Mouse (Mus musculus): ENCODE data around the gene Defb7.

Defb7 gene

DNA sequence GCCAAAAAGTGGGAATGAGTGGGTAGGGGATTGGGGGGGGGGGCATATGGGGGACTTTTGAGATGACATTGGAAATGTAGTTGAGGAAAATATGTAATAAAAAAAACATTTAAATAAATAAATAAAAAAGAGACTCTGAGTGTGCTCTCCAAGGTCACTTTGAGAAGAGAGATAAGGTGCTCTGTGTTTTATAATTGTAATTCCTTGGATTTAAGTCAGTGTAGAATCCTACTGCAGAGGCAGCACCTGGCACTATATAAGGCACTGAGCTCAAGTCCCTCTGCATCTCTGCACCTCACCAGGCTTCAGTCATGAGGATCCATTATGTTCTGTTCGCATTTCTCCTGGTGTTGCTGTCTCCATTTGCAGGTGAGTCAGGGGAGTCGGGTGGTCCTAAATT lies at the start of gene Defb7:
Gene Defb7 (plus strand): TSS at position 301 of the 400 bp plus-strand sequence.
- in situ Hi-C loops (cut with MboI; ENCODE audit: low sequenced_read_pairs), result no loop called here

- in situ Hi-C loops (cut with MboI; ENCODE audit: low sequenced_read_pairs), result no loop called here
Observed at GRCm38 (mm10) chr8:19446378-19446777, 48.5 kb upstream of the Defb7 start.

DNA sequence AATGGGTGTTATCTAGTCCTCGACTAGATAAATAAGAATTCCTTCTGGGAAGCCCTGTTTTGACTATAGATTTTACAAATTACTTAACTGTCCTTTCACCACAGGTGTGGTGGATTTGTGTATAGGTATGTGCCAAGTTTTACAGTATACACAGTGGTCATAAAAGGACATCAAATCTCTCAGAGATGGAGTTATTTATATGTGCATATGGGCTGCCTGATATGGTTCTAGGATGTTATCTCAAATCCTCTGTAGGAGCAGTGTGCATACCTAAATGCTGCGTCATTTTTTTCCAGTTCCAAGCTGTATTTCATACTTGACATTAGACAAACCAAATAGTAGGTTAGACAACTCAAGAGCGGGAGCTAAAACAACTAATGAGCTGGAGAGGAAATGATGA lies 33.5 kb upstream of the Defb7 start:
- in situ Hi-C loops (cut with MboI; ENCODE audit: low sequenced_read_pairs), result no loop called here

DNA sequence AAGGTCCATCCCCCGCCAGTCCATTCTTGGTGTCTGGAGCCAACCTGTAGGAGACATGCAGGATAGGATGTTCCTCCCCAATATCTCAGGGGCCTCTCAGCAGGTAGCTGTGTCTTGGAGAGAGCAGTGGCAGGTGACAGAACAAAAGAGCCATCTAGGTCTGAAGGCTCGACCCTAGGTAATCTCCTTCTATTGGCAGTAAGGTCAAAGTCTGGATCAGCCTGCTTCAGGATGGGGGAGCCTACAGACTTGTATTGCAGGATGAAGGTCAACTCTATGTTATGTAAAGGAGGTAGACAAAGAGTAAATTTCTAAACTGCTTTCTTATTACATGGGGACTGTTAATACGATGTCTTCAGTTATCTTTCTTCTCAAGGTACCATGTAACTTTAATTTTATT lies 25.9 kb upstream of the Defb7 start:
- in situ Hi-C loops (cut with MboI; ENCODE audit: low sequenced_read_pairs), result no loop called here

GRCm38 (mm10) chr8:19500524-19500923 lies 5.6 kb downstream of the Defb7 start:
- in situ Hi-C loops (cut with MboI; ENCODE audit: low sequenced_read_pairs), result no loop called here

DNA sequence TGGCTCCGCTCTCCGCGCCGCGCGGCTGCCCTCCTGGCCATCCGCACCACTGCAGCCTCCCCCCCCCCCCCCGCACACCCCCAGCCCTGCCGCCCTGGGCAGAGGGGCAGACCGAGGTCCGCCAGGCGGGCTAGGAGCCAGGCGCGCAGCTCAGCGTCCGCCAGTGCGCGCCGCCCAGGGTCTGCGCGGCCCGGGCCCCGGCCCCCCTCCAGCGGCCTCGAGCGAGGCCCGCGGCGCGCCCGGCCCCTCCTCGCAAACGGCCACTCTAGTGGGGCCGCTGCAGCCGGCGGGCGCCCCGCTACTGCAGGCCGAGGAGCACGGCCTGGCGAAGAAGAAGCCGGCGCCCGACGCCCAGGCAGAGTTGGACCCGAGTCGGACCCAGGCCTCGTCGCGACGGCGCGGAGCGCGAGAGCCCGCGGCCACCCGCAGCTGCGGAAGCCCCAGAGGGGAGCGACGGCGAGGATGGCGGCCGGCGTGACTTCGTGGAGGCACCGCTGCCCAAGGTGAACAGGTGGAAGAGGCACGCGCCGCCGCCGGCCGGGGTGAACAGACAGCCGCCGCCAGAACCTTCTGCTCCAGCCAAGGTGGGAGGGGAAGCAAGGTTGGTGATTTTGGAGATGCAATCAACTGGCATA lies 40.4 kb downstream of the Defb7 start:
- in situ Hi-C loops (cut with MboI; ENCODE audit: low sequenced_read_pairs), result no loop called here

GRCm38 (mm10) chr8:19540376-19540775 lies 45.5 kb downstream of the Defb7 start:
- in situ Hi-C loops (cut with MboI; ENCODE audit: low sequenced_read_pairs), result no loop called here

All from CH12F3 (cell line).